Mouse (Mus musculus) embryonic facial prominence, embryonic 15.5 days (tissue): ENCODE results near the gene Nog. TPM values are rescaled to one million over a fixed set of nuclear protein-coding genes. Genes with fewer than 3 reads are reported as not detected.
A peak's percentile ranks its signal among the peaks of the same experiment; 100 is the strongest.

Source experiments
- ATAC-seq: fragments of 200-750 bp; cut with Nextera tagmentation; 2 replicates; pipeline ENCODE4 v1.8.0; 2017; ENCODE audit warnings: low read depth, moderate TSS enrichment; ENCODE audit not compliant: insufficient number of reproducible peaks, low FRiP score, low TSS enrichment
- H3K27ac ChIP-seq: fragments of 300-500 bp; sonication (generic); replicated peaks from 2 replicates; pipeline ENCODE4 v1.5.1; 2015; ENCODE audit warnings: mild to moderate bottlenecking, inconsistent platforms
- H3K27me3 ChIP-seq: fragments of 300-500 bp; sonication (generic); 2 replicates; pipeline ENCODE4 v1.6.1; 2015; ENCODE audit warnings: inconsistent platforms
- H3K36me3 ChIP-seq: fragments of 300-500 bp; sonication (generic); 2 replicates; pipeline ENCODE4 v1.6.1; 2015; ENCODE audit warnings: mild to moderate bottlenecking, inconsistent platforms
- H3K4me1 ChIP-seq: fragments of 300-500 bp; sonication (generic); 2 replicates; pipeline ENCODE4 v1.6.1; 2015; ENCODE audit warnings: inconsistent platforms
- H3K4me2 ChIP-seq: fragments of 300-500 bp; sonication (generic); replicated peaks from 2 replicates; pipeline ENCODE4 v1.6.1; 2015; ENCODE audit warnings: mild to moderate bottlenecking, inconsistent platforms
- H3K4me3 ChIP-seq: fragments of 300-500 bp; sonication (generic); replicated peaks from 2 replicates; pipeline ENCODE4 v1.5.1; 2015; ENCODE audit warnings: mild to moderate bottlenecking, inconsistent platforms
- H3K9ac ChIP-seq: fragments of 300-500 bp; sonication (generic); 2 replicates; pipeline ENCODE4 v1.6.1; 2015; ENCODE audit warnings: inconsistent platforms
- H3K9me3 ChIP-seq: fragments of 300-500 bp; sonication (generic); replicated peaks from 2 replicates; pipeline ENCODE4 v1.6.1; 2016; ENCODE audit warnings: inconsistent platforms
- WGBS: fragments of 180-500 bp; shearing (Covaris S2); methylation state at CpG from one replicate; pipeline ENCODE4 v1.1.7; 2015; 5-methylcytosine and 5-hydroxymethylcytosine counted together
- polyA plus RNA-seq: library from polyadenylated mRNA; unstranded; fragments of >200 nt; fragmentation: Nextera tagmentation; extraction: Ambion mirVana; gene quantifications from 2 replicates; pipeline ENCODE4 v1.2.1, GENCODE M21; 2015

The Nog gene
- polyA plus RNA-seq: 5.3 and 5.6 TPM in 2 replicates

DNA sequence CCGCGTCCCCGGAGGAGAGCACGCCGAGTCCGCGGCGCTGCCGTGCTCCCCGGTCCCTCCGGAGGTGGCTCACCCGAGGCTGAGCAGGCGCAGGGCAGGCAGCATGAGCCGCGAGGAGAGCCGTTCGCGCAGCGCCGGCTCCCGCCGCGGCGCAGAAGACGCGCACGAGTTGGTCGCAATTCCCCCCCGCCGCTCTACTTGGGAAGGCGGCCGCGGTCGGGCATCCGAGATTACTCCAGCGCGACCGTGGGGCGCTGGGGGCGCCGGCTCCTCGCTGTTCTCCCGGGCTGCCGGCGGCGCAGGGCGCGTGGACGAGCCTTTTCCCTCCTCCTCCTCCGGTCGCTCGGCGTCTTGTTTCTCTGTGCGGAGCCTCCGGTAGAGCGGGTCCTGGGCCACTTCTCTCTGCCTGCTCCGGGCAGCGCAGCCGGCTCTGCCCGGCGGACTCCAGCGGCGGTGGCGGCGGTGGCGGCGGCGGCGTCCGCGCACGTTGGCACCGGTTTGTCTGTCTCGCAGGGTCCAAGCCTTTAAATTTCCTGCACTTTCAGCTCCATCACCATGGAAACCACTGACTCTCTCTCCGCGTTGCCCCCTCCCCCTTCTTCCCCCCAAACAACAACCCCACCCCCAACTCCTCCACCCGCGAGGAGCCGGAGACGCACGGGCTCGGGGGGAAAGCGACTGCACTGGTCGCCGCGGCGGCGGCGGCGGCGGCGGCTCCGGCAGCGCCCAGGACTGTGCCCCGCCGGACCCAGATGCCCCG, at the start of gene Nog:
Gene Nog, minus strand, starts transcription at position 277 of the 760 bp plus-strand sequence.
- H3K9me3 ChIP-seq: no peaks in the 10 kb centered on the region
- peaks cover 34% of the 10 kb centered on the region for H3K4me1 ChIP-seq
- peak within 1 kb of the TSS; percentile 93 for H3K4me2 ChIP-seq
- ATAC-seq: peak; percentile 47
- 1% methylated on average over 89 of the region's 97 CpGs for WGBS
- H3K4me3 ChIP-seq: peak within 1 kb of the TSS; percentile 77
- peaks cover 11% of the 10 kb centered on the region for H3K27me3 ChIP-seq
- peak within 1 kb of the TSS; percentile 57 for H3K9ac ChIP-seq
- no peaks in the 10 kb centered on the region for H3K36me3 ChIP-seq
- peak within 1 kb of the TSS; percentile 85 for H3K27ac ChIP-seq

DNA sequence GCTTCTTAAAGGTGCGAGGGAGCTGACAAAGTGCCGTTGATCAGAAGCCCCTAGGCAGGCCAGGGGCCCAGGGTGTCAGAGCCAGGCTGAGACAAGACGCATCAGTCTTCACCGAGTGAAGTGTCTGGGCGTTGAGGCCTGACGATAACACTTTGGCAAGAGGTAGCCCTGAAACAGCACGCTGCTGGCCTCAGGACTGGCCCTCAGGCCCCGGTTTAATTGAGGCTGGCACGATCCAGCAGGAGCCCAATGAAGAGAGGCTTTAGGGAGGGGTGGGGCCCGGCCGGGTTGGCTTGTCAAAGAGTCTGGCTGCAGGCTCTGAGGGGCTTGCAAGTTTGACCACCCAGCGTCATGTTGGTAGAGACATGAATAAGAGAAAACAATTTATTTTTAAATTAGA, 38.1 kb upstream of the Nog start:
- Histone ChIP-seq H3K27ac (no peak overlapping the region), H3K4me1 (peaks cover 12% of the 10 kb centered on the region), H3K36me3 (no peaks in the 10 kb centered on the region), H3K4me3 (no peak overlapping the region), H3K27me3 (no peaks in the 10 kb centered on the region), H3K4me2 (no peak overlapping the region), H3K9me3 (no peaks in the 10 kb centered on the region), H3K9ac (no peak overlapping the region)
- ATAC-seq: no peak
- WGBS: 34% methylated on average over 12 of the region's 12 CpGs

DNA sequence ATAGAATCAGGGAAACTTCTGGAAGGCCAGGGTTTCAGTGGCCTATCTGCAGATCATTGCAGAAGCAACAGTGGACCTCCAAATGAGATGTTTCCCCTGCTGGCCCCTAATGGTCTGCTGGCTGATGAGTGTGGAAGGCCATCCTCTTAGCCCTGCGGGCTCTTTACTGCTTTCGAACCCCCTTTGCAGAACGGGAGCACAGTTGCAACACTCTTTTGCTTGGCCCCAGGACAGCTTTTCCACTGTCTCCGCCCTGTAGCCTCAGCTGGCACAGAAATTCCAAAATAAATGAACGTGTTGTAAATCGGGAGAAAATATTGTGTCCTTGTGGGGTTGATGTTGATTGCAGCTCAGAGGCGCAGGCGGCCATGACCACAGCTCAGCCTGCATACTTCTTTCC, 37.7 kb upstream of the Nog start:
- Histone ChIP-seq H3K36me3 (no peaks in the 10 kb centered on the region), H3K4me2 (no peak overlapping the region), H3K9ac (no peak overlapping the region), H3K27ac (no peak overlapping the region), H3K4me3 (no peak overlapping the region), H3K4me1 (peaks cover 12% of the 10 kb centered on the region), H3K9me3 (no peaks in the 10 kb centered on the region), H3K27me3 (no peaks in the 10 kb centered on the region)
- WGBS: 55% methylated on average over 8 of the region's 8 CpGs
- no peak for ATAC-seq

DNA sequence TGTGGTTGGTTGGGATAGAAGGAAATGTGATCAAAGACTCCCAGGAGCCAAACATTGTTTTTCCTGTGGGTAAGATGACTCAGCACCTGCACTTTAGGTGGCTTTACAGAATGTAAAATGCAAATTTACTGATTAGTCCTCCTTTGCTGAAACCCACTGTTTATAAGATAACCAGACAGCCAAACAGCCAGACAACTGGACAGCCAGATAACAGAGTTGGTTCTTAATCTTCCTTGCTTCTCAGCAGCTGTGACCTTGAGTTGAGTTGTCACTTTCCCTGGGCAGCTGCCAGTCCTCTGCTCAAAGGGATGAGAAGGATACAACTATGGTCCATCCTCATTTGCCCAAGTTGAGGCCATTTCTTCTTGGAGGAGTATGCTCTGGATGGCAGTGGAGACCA, 35.8 kb upstream of the Nog start:
- no peak for ATAC-seq
- no peak overlapping the region for H3K27ac ChIP-seq
- H3K4me3 ChIP-seq: no peak overlapping the region
- no peak overlapping the region for H3K9ac ChIP-seq
- no peaks in the 10 kb centered on the region for H3K27me3 ChIP-seq
- H3K9me3 ChIP-seq: no peaks in the 10 kb centered on the region
- H3K4me2 ChIP-seq: no peak overlapping the region
- H3K36me3 ChIP-seq: no peaks in the 10 kb centered on the region
- H3K4me1 ChIP-seq: peaks cover 12% of the 10 kb centered on the region

DNA sequence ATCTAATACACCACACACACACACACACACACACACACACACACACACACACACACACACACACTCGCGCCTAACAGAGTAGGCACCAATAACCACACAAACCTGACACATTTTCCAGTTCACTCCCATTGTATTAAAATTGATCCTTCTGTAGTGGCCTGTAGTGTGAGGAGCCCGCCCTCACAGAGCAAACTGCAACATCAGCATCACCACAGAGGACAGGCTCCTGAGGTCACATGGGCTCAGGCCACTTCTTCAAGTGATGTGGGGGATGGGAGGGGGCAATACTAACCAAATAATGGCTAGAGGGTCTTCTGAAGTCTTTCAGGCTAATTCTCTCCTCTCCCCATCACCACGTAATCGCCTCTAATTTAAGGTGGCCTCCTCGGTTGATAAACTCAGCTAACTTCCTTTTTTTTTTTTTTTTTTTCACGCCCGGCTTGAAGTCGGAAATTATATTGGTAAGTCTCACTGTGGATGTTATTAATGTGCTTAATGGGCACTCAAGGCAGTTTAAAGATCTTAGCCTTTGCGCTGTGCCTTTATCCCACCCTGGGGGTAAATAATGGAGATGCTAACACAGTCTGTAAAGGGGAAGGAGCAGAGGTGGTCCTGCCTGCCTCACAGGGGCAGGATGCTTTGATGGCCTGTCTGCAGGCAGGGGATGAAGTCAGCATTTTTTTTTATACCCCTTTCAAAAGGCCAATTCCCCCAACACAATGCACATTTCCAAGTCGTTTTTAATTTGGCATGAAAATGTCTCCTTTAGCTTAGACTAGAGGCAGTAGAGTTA, 25.2 kb upstream of the Nog start:
- Histone ChIP-seq H3K4me2 (no peak overlapping the region), H3K9me3 (no peaks in the 10 kb centered on the region), H3K36me3 (no peaks in the 10 kb centered on the region), H3K27me3 (no peaks in the 10 kb centered on the region), H3K9ac (no peak overlapping the region), H3K27ac (no peak overlapping the region), H3K4me3 (no peak overlapping the region), H3K4me1 (peaks cover 8% of the 10 kb centered on the region; the same call in 1 of the 2 replicates)
- WGBS: 26% methylated on average over 11 of the region's 11 CpGs
- no peak for ATAC-seq

DNA sequence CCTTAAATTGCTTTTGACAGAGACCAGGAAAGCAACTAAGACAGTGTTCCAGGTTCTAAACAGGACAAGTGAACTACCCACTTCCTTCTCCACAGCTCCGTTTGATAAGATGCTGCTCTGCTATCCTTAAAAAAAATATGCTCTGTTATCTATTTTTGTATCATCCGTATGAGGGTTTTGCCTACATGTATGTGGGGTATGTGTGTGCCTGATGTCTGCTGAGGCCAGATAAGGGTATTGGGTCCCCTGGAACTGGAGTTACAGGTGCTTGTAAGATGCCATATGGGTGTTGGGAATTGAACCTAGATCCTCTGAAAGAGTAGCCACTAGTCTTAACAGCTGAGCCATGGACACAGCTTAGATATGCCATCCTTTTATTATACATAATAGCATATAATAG, 19.6 kb upstream of the Nog start:
- WGBS: 89% methylated on average over 2 of the region's 2 CpGs
- H3K36me3 ChIP-seq: no peaks in the 10 kb centered on the region
- H3K27ac ChIP-seq: no peak overlapping the region
- ATAC-seq: no peak
- H3K27me3 ChIP-seq: no peaks in the 10 kb centered on the region
- peaks cover 6% of the 10 kb centered on the region for H3K4me1 ChIP-seq
- no peak overlapping the region for H3K4me3 ChIP-seq
- H3K9me3 ChIP-seq: no peaks in the 10 kb centered on the region
- no peak overlapping the region for H3K4me2 ChIP-seq
- H3K9ac ChIP-seq: no peak overlapping the region

DNA sequence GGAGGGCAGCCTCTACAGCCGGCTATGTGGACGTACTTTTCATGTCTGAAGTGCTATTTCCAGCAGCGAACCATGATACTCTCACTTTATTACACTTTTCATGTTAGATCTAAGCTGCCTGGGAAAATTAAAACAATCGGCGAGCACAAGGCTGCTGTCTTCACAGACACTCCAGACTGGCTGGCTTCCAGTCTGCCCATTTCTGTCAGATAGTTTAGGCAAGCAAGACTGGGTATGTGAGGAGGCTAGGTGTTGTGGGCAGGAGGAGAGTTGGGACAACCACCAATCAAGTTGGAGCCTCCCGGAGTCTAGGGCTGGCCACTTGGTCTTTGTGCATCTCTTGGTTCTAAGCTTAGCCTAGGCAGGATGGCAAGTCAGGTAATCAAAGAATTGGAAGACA, 17.5 kb upstream of the Nog start:
- no peak for ATAC-seq
- no peak overlapping the region for H3K4me3 ChIP-seq
- H3K9me3 ChIP-seq: no peaks in the 10 kb centered on the region
- WGBS: 49% methylated on average over 6 of the region's 6 CpGs
- no peaks in the 10 kb centered on the region for H3K27me3 ChIP-seq
- no peak overlapping the region for H3K4me2 ChIP-seq
- no peak overlapping the region for H3K9ac ChIP-seq
- H3K36me3 ChIP-seq: no peaks in the 10 kb centered on the region
- H3K4me1 ChIP-seq: peaks cover 6% of the 10 kb centered on the region
- H3K27ac ChIP-seq: no peak overlapping the region

DNA sequence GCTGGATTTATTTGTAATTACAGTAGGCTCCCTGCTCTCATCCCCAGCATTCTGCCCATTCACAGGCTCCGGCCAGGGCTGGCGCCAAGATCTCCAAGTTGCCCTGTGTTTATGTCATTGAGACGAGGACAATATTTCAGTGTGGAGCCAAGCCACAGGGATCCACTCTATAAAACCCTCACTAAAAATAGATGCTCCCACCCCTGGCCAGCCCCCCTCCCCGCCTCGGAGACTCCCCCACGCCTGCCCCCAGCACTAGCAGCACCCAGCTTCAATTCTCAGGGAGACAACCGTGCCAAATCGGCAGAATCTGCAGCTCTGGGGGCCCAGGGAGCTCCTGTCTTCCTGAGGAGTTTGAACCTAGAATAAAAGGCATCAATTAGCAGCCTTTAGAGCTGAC, 16.2 kb upstream of the Nog start:
- Histone ChIP-seq H3K4me1 (peaks cover 6% of the 10 kb centered on the region), H3K4me3 (no peak overlapping the region), H3K4me2 (no peak overlapping the region), H3K9ac (no peak overlapping the region), H3K27me3 (no peaks in the 10 kb centered on the region), H3K27ac (no peak overlapping the region; the same call in 1 of the 2 replicates), H3K36me3 (no peaks in the 10 kb centered on the region), H3K9me3 (no peaks in the 10 kb centered on the region)
- ATAC-seq: peak; percentile 54; the same call in 1 of the 2 replicates
- 25% methylated on average over 8 of the region's 8 CpGs for WGBS

DNA sequence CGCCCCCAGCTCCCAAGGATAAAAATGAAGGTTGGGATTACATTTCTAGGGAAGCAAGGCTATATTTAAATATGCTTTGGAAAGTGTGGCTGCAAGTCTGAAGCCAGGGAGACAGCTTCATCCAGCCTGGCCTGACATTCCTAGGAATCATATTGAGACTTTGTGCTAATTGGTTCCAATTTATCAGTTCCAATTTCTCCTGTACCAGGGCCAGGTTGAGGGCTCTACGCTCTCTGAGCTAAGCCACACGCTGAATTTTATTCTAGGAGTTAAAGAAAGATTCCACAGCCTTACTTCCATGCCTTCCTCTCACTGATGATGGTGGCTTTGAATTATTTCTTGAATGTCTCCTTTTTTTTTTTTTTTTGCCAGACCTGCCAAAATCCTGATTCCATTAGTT, 15.6 kb upstream of the Nog start:
- Histone ChIP-seq H3K4me3 (no peak overlapping the region), H3K36me3 (no peaks in the 10 kb centered on the region), H3K9me3 (no peaks in the 10 kb centered on the region), H3K27ac (no peak overlapping the region), H3K27me3 (no peaks in the 10 kb centered on the region), H3K4me1 (peaks cover 6% of the 10 kb centered on the region), H3K4me2 (no peak overlapping the region), H3K9ac (no peak overlapping the region)
- WGBS: 54% methylated on average over 3 of the region's 3 CpGs
- ATAC-seq: no peak

DNA sequence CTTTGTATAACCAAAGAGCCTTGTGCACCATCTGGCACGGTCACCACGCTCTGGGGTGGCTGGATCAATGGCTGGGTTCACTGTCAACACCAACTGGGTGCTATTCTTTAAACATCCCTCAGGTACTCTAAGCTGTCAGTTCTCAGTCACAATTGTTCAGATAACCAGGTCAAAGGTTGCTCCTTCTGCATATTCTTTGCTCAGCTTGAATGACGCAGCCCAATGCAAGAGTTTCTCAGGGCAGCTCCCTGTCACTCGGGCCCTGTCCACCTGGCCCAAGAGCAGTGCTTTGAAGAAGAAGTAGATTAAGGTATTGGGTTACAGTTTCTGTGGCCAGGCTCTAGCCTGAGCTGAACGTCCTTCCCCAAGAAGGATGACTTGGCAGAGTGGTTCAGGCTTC, 12.2 kb upstream of the Nog start:
- H3K9ac ChIP-seq: no peak overlapping the region
- no peak for ATAC-seq
- WGBS: 55% methylated on average over 5 of the region's 5 CpGs
- H3K4me3 ChIP-seq: no peak overlapping the region
- H3K36me3 ChIP-seq: no peaks in the 10 kb centered on the region
- no peak overlapping the region for H3K4me2 ChIP-seq
- H3K27me3 ChIP-seq: no peaks in the 10 kb centered on the region
- H3K4me1 ChIP-seq: peaks cover 6% of the 10 kb centered on the region
- H3K27ac ChIP-seq: no peak overlapping the region
- H3K9me3 ChIP-seq: no peaks in the 10 kb centered on the region

DNA sequence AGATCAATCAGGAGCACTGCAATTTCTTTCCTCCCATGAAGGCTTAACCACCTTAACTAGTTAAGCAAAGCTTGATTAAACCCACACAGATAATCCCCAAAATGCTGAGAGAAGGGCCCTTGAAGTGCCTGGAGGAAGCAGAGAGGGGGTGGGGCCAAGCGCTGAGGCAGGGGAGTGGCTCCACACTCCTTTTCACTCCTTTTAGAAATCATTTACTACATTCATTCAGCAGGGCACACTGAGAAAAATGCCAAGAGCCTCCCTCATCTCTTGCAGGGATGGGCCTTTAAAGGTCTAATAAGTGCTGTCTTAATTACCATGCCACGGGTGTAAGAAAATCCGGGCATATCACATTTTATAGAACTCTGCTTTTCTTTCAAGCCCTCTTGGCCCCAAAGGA, 10.2 kb upstream of the Nog start:
- H3K9ac ChIP-seq: no peak overlapping the region
- no peak overlapping the region for H3K27ac ChIP-seq
- no peak overlapping the region for H3K4me3 ChIP-seq
- no peaks in the 10 kb centered on the region for H3K9me3 ChIP-seq
- H3K4me2 ChIP-seq: no peak overlapping the region
- no peak for ATAC-seq
- H3K27me3 ChIP-seq: no peaks in the 10 kb centered on the region
- no peaks in the 10 kb centered on the region for H3K4me1 ChIP-seq
- 18% methylated on average over 3 of the region's 3 CpGs for WGBS
- H3K36me3 ChIP-seq: no peaks in the 10 kb centered on the region
